Mouse (Mus musculus): ENCODE measurements at regions not wholly inside any gene's neighbourhood (a gene's known extent, or its start where the extent isn't known, plus 50 kb on each side); places are given as distances from the start of the nearest gene placed in this dataset.

DNA sequence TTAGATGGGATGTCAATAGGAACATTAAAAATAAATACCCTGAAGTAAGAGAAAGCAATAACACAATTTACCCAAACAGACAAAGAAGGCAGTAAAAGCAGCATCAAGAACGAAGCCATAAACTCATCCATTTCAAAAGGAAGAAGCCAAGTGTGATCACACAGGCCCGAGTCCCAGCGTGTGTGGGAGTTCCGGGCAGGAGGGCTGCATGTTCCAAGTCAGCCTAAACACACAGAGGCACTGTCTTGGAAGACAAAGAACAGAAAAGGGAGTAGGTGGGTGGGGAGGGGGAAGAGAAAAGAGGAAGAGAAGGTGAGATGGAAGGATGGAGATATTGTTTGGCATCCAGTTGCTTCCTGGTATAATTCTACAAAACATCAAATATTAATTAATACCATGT is 248.0 kb upstream of the Nr4a3 start:
- no peak for TF ChIP-seq CTCF (IDR thresholded peaks at IDR 0.05; ENCODE audit: low read depth)
- no peak for TF ChIP-seq EP300 (IDR thresholded peaks at IDR 0.05; ENCODE audit: low read depth)

Measured in heart, postnatal 0 days (tissue).